Mouse (Mus musculus) midbrain, embryonic 12.5 days (tissue): ENCODE measurements around the gene Samsn1. TPM values are rescaled to one million over a fixed set of nuclear protein-coding genes. Genes with fewer than 3 reads are reported as not detected.

Experiments
- ATAC-seq: fragments of 200-750 bp; cut with Nextera tagmentation; 2 replicates; pipeline ENCODE4 v1.8.0; 2017; ENCODE audit warnings: low read depth, moderate TSS enrichment, moderate library complexity; ENCODE audit not compliant: low FRiP score
- H3K27ac ChIP-seq: fragments of 300-500 bp; sonication (generic); replicated peaks from 2 replicates; pipeline ENCODE4 v1.5.1; 2016; ENCODE audit warnings: mild to moderate bottlenecking
- H3K27me3 ChIP-seq: fragments of 300-500 bp; sonication (generic); 2 replicates; pipeline ENCODE4 v1.6.1; 2016; ENCODE audit warnings: mild to moderate bottlenecking
- H3K36me3 ChIP-seq: fragments of 300-500 bp; sonication (generic); 2 replicates; pipeline ENCODE4 v1.6.1; 2016
- H3K4me1 ChIP-seq: fragments of 300-500 bp; sonication (generic); 2 replicates; pipeline ENCODE4 v1.6.1; 2016
- H3K4me2 ChIP-seq: fragments of 300-500 bp; sonication (generic); replicated peaks from 2 replicates; pipeline ENCODE4 v1.6.1; 2016; ENCODE audit warnings: mild to moderate bottlenecking, moderate library complexity
- H3K4me3 ChIP-seq: fragments of 300-500 bp; sonication (generic); 2 replicates; pipeline ENCODE4 v1.5.1; 2016; ENCODE audit warnings: mild to moderate bottlenecking
- H3K9ac ChIP-seq: fragments of 300-500 bp; sonication (generic); replicated peaks from 2 replicates; pipeline ENCODE4 v1.6.1; 2016; ENCODE audit warnings: mild to moderate bottlenecking, moderate library complexity
- H3K9me3 ChIP-seq: fragments of 300-500 bp; sonication (generic); 2 replicates; pipeline ENCODE4 v1.6.1; 2016; ENCODE audit warnings: mild to moderate bottlenecking
- WGBS: fragments of 180-500 bp; shearing (Covaris S2); methylation state at CpG from one replicate; pipeline ENCODE4 v1.1.7; 2016; 5-methylcytosine and 5-hydroxymethylcytosine counted together
- polyA plus RNA-seq: library from polyadenylated mRNA; unstranded; fragments of >200 nt; fragmentation: Nextera tagmentation; extraction: Ambion mirVana; gene quantifications from 2 replicates; pipeline ENCODE4 v1.2.1, GENCODE M21; 2016

The Samsn1 gene
- polyA plus RNA-seq, 1 experiment from 2014 or later: 1.3 TPM

GRCm38 (mm10) chr16:76000127-76000526 lies 22.0 kb downstream of the Samsn1 start:
- H3K4me1 ChIP-seq: no peaks in the 10 kb centered on the region
- no peaks in the 10 kb centered on the region for H3K36me3 ChIP-seq
- no peaks in the 10 kb centered on the region for H3K27me3 ChIP-seq
- ATAC-seq: no peak
- 88% methylated on average over 9 of the region's 9 CpGs for WGBS
- no peak overlapping the region for H3K27ac ChIP-seq
- no peak overlapping the region for H3K4me2 ChIP-seq
- no peak overlapping the region for H3K4me3 ChIP-seq
- no peak overlapping the region for H3K9ac ChIP-seq
- H3K9me3 ChIP-seq: no peaks in the 10 kb centered on the region

- H3K36me3 ChIP-seq: no peaks in the 10 kb centered on the region
- no peak overlapping the region for H3K27ac ChIP-seq
- H3K27me3 ChIP-seq: no peaks in the 10 kb centered on the region
- WGBS: 83% methylated on average over 1 of the region's 1 CpGs
- H3K4me1 ChIP-seq: no peaks in the 10 kb centered on the region
- no peak overlapping the region for H3K4me3 ChIP-seq
- no peaks in the 10 kb centered on the region for H3K9me3 ChIP-seq
- H3K9ac ChIP-seq: no peak overlapping the region
- ATAC-seq: no peak
- no peak overlapping the region for H3K4me2 ChIP-seq
Measured at GRCm38 (mm10) chr16:75990173-75990572, 31.9 kb downstream of the Samsn1 start.

DNA sequence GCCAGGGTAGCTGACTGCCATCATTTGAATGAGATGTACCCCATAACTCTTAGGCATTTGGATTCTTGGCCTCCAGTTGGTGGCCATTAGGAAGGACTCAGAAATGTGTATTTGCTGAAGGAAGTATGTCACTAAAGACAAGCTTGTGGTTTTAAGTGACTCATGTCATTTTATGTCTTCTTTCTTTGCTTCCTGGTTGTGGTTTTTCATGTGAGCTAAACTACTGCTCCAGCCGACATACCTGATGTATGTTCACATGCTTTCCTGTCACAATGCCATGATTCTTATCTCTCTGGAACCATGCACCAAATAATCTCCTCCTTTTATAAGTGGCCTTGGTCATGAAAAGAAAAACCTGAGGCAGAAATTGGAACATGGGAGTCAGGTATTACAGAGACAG lies 38.2 kb downstream of the Samsn1 start:
- H3K9me3 ChIP-seq: no peaks in the 10 kb centered on the region
- H3K4me2 ChIP-seq: no peak overlapping the region
- no peaks in the 10 kb centered on the region for H3K36me3 ChIP-seq
- no peak overlapping the region for H3K9ac ChIP-seq
- H3K4me3 ChIP-seq: no peak overlapping the region
- H3K27ac ChIP-seq: no peak overlapping the region
- no peaks in the 10 kb centered on the region for H3K4me1 ChIP-seq
- no peaks in the 10 kb centered on the region for H3K27me3 ChIP-seq
- ATAC-seq: no peak
- WGBS: 82% methylated on average over 1 of the region's 1 CpGs

DNA sequence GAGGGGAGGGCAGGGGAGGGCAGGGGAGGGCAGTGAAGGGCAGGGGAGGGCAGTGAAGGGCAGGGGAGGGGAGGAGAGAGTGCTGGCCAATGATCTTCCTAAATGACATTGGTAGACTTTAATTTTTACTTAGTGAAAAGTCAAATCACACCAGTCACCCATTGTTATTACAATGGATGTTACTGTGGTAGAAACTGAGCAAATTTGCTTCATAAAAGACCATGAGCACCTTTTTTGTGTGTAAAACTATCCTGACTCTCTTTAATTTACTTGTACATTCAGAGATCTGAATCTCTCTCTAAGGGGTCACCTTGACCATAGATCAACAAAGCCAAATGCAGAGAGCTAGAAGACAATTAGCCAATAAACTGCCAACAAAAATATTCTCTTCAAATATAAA lies 42.7 kb downstream of the Samsn1 start:
- Histone ChIP-seq H3K9me3 (no peaks in the 10 kb centered on the region), H3K4me1 (no peaks in the 10 kb centered on the region), H3K27ac (no peak overlapping the region), H3K9ac (no peak overlapping the region), H3K4me3 (no peak overlapping the region), H3K4me2 (no peak overlapping the region), H3K36me3 (no peaks in the 10 kb centered on the region), H3K27me3 (no peaks in the 10 kb centered on the region)
- ATAC-seq: no peak

DNA sequence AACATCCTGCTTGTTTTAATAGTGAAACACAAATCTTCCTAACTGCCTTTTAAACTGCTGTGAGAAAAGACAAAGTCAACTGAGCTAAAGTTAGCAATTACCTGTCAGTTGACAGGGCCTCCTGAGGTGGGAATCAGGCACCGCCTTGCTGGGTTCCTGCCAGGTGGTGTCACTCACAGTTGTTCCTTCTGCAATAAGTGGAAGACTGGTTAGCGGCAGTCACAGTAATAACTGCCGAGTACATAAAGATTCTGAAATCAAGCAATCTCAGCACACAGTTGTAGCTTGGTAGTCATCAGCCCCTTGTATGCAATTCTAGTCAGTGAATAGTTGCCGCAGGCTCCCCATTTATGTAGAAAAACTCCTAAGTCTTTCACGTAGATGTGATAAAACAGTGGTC lies 44.3 kb downstream of the Samsn1 start:
- H3K9ac ChIP-seq: no peak overlapping the region
- no peaks in the 10 kb centered on the region for H3K9me3 ChIP-seq
- no peak overlapping the region for H3K4me3 ChIP-seq
- WGBS: 93% methylated on average over 5 of the region's 5 CpGs
- H3K27me3 ChIP-seq: no peaks in the 10 kb centered on the region
- H3K27ac ChIP-seq: no peak overlapping the region
- H3K36me3 ChIP-seq: no peaks in the 10 kb centered on the region
- no peak for ATAC-seq
- no peaks in the 10 kb centered on the region for H3K4me1 ChIP-seq
- no peak overlapping the region for H3K4me2 ChIP-seq

- H3K36me3 ChIP-seq: no peaks in the 10 kb centered on the region
- 85% methylated on average over 11 of the region's 11 CpGs for WGBS
- no peak overlapping the region for H3K27ac ChIP-seq
- no peaks in the 10 kb centered on the region for H3K4me1 ChIP-seq
- H3K9ac ChIP-seq: no peak overlapping the region
- no peaks in the 10 kb centered on the region for H3K9me3 ChIP-seq
- no peaks in the 10 kb centered on the region for H3K27me3 ChIP-seq
- no peak overlapping the region for H3K4me3 ChIP-seq
- H3K4me2 ChIP-seq: no peak overlapping the region
- no peak for ATAC-seq
Measured at GRCm38 (mm10) chr16:75975682-75976332, 46.3 kb downstream of the Samsn1 start.

DNA sequence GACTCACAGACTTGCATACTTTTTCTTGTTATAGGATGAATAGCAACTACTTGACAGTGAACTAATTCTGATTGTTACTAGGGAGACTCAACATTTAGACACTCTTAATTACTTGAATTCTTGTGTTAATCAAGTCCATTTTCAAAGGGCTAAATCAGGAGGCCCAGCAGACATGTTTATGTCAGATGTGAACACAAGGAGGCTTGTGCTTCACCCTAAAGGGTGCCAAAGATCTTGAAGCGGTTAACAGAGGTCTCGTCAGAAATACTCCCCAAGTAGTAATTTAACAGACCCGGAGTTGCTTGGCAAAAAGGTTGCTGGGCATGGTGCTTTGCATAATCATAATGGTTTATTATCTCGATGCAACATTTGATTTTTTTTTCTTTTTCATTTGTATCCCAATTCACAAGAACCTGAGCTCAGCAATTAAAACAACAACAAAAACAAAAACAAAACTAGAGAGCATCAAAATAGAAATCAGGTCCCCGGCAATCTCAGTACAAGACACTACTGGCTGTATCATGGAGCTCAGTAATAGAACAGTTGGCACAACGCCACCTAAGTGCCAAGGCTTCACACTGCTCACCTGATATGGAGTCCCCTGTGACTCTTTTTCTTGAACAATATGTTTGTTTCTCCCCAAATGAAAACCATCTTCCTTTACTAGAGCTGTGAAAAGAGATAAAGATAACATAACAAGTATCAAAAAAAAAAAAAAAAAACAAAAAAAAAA lies 51.6 kb downstream of the Samsn1 start:
- Histone ChIP-seq H3K4me2 (no peak overlapping the region), H3K36me3 (no peaks in the 10 kb centered on the region), H3K4me3 (no peak overlapping the region), H3K9ac (no peak overlapping the region), H3K9me3 (no peaks in the 10 kb centered on the region), H3K4me1 (no peaks in the 10 kb centered on the region), H3K27ac (no peak overlapping the region), H3K27me3 (no peaks in the 10 kb centered on the region)
- WGBS: 82% methylated on average over 6 of the region's 6 CpGs
- no peak for ATAC-seq

GRCm38 (mm10) chr16:75962021-75962420 lies 60.1 kb downstream of the Samsn1 start:
- no peaks in the 10 kb centered on the region for H3K27me3 ChIP-seq
- no peak for ATAC-seq
- H3K9ac ChIP-seq: no peak overlapping the region
- H3K36me3 ChIP-seq: no peaks in the 10 kb centered on the region
- no peak overlapping the region for H3K4me3 ChIP-seq
- no peak overlapping the region for H3K27ac ChIP-seq
- H3K9me3 ChIP-seq: no peaks in the 10 kb centered on the region
- H3K4me1 ChIP-seq: no peaks in the 10 kb centered on the region
- 86% methylated on average over 8 of the region's 8 CpGs for WGBS
- H3K4me2 ChIP-seq: no peak overlapping the region

DNA sequence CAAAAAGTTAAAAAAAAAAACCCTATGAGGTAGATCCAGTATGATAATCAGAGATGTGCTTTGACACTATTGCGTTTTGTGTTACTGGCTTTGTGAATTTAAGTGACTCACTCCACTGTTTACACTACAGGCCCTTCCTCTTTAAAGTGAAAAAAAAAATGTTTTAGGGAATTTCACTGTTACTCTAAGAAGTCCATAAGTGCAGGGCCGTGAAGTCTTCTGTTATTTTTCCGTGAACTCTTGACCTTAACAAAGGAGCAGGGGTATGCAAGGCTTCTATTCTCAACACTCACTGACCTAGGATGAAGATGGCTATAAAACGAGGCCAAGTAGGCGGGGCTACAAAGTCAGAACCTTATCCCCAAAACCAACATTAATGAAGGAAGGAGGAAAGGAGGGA lies 60.6 kb downstream of the Samsn1 start:
- H3K9me3 ChIP-seq: no peaks in the 10 kb centered on the region

DNA sequence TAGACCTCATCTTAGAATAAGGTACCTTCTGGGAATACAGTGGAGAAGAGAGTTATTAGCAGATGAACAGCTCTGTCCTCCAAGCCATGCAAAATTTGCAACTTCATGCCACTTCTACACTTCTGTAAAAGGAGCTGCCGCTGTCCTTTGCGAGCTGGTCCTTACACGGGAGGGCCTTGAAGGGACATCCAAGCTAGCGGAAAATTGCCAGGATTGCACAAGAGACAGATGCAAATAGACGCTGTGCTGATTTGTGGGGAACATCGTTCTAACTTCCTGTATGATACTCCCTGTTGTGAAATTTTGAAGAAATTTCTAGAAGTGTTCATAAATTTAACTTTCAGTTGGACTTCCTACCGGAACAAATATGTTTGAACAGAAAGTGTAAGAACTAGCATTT lies 61.0 kb downstream of the Samsn1 start:
- H3K4me3 ChIP-seq: no peak overlapping the region
- 95% methylated on average over 7 of the region's 7 CpGs for WGBS
- H3K4me1 ChIP-seq: no peaks in the 10 kb centered on the region
- H3K9me3 ChIP-seq: no peaks in the 10 kb centered on the region
- H3K36me3 ChIP-seq: no peaks in the 10 kb centered on the region
- ATAC-seq: no peak
- H3K27ac ChIP-seq: no peak overlapping the region
- no peak overlapping the region for H3K4me2 ChIP-seq
- no peaks in the 10 kb centered on the region for H3K27me3 ChIP-seq
- H3K9ac ChIP-seq: no peak overlapping the region

More for the DNA sequence above, 60.6 kb downstream of the Samsn1 start:
- Histone ChIP-seq H3K4me2 (no peak overlapping the region), H3K9ac (no peak overlapping the region), H3K4me3 (no peak overlapping the region), H3K27me3 (no peaks in the 10 kb centered on the region), H3K4me1 (no peaks in the 10 kb centered on the region), H3K27ac (no peak overlapping the region), H3K36me3 (no peaks in the 10 kb centered on the region)
- WGBS: 63% methylated on average over 5 of the region's 5 CpGs
- ATAC-seq: no peak

DNA sequence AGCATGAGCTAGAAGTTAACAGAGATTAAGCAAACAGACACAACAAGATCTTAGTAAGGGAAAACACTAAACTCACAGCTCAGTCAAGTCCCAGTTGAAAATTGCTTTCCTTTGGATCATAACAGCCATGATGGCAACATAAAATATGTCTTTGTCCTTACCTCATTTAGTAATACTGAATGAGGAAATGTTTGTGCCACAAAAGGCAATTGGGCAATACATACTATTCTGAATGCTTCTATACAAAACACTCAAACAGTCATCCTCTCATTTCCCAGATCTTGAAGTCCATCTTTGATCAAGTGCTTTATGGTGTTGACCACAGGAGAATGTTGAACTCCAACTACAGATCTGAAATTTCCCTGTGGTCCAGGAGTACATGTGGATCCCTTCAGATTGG lies 88.7 kb downstream of the Samsn1 start:
- Histone ChIP-seq H3K4me3 (no peak overlapping the region), H3K4me1 (no peaks in the 10 kb centered on the region), H3K4me2 (no peak overlapping the region), H3K27me3 (no peaks in the 10 kb centered on the region), H3K9ac (no peak overlapping the region), H3K27ac (no peak overlapping the region), H3K9me3 (no peaks in the 10 kb centered on the region), H3K36me3 (no peaks in the 10 kb centered on the region)
- ATAC-seq: no peak

DNA sequence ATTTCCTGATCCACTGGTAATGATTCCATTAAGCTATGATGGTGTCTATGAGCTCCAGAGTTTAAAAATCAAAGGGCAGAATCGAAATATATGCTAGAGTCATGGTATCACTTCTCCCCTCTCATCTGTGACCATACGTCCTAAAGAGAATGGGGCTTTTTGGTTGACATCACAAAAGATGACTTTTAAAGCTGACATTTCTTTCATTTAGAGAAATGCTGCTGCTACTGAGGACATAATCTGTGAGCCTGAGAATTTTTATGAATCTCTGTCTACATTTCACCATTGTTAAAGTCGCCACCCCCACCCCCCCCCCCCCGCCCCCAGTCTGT lies 91.9 kb downstream of the Samsn1 start:
- no peak overlapping the region for H3K4me2 ChIP-seq
- no peak overlapping the region for H3K27ac ChIP-seq
- H3K4me1 ChIP-seq: no peaks in the 10 kb centered on the region
- ATAC-seq: no peak
- H3K9ac ChIP-seq: no peak overlapping the region
- WGBS: 83% methylated on average over 4 of the region's 4 CpGs
- H3K4me3 ChIP-seq: no peak overlapping the region
- no peaks in the 10 kb centered on the region for H3K36me3 ChIP-seq
- H3K27me3 ChIP-seq: no peaks in the 10 kb centered on the region
- no peaks in the 10 kb centered on the region for H3K9me3 ChIP-seq
